Mouse (Mus musculus) spleen, adult 2 months (tissue): ENCODE results near the gene Pacrg.

Source experiments
- CTCF ChIP-seq: fragments of 200-500 bp; IDR thresholded peaks from 2 replicates; pipeline ENCODE4 v1.5.1; 2011; ENCODE audit warnings: mild to moderate bottlenecking, inconsistent platforms; ENCODE audit not compliant: insufficient read depth, insufficient read length, insufficient replicate concordance; ENCODE audit errors: extremely low read depth
- POLR2A ChIP-seq: fragments of 200-500 bp; IDR thresholded peaks from 2 replicates; pipeline ENCODE4 v1.6.1; 2011; ENCODE audit warnings: low read depth, low read length, inconsistent platforms

DNA sequence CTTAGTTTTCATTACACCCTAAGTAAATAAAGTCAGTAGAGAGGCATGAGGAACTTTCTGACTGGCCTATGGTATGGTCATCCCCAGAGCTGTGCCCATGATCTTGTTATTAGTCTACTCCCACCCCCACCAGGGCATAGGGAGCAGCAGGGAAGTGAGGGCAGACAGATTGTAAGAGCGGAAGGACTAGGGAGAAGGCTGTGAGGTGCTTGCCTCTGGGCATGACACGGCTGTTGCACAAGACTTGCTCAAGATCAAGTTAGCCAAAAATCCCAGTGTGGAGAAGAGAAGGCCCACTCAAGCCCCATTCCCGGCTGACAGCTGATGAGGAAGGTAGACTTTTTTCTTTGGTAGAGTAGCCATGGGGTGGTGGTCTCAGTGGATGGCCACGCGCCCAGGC is 82.7 kb downstream of the Pacrg start:
- TF ChIP-seq CTCF (no peak), POLR2A (no peak)
